Mouse (Mus musculus) limb, embryonic 14.5 days (tissue): ENCODE results near the gene Sbno2. TPM values are rescaled to one million over a fixed set of nuclear protein-coding genes. Genes with fewer than 3 reads are reported as not detected.

Experiments
- ATAC-seq: fragments of 200-750 bp; cut with Nextera tagmentation; 2 replicates; pipeline ENCODE4 v1.8.0; 2017; ENCODE audit warnings: low read depth, moderate number of reproducible peaks, moderate TSS enrichment; ENCODE audit not compliant: low FRiP score
- DNase-seq: peaks from one replicate; pipeline ENCODE4 v3.0.0-alpha.2; 2015; ENCODE audit warnings: low spot score
- H3K27ac ChIP-seq: fragments of 300-500 bp; sonication (generic); replicated peaks from 2 replicates; pipeline ENCODE4 v1.5.1; 2014; ENCODE audit warnings: low read depth, mild to moderate bottlenecking, low read length, moderate library complexity, mixed read lengths
- H3K27me3 ChIP-seq: fragments of 300-500 bp; sonication (generic); 2 replicates; pipeline ENCODE4 v1.6.1; 2014; ENCODE audit warnings: low read length, mixed read lengths; ENCODE audit not compliant: control insufficient read depth, insufficient read depth
- H3K36me3 ChIP-seq: fragments of 300-500 bp; sonication (generic); 2 replicates; pipeline ENCODE4 v1.6.1; 2014; ENCODE audit warnings: mild to moderate bottlenecking, low read length, moderate library complexity, mixed read lengths; ENCODE audit not compliant: control insufficient read depth, insufficient read depth
- H3K4me1 ChIP-seq: fragments of 300-500 bp; sonication (generic); 2 replicates; pipeline ENCODE4 v1.6.1; 2014; ENCODE audit warnings: antibody characterized with exemption, low read length, mixed read lengths; ENCODE audit not compliant: control insufficient read depth, insufficient read depth
- H3K4me2 ChIP-seq: fragments of 300-500 bp; sonication (generic); replicated peaks from 2 replicates; pipeline ENCODE4 v1.6.1; 2014; ENCODE audit warnings: low read depth, mild to moderate bottlenecking, low read length, moderate library complexity; ENCODE audit not compliant: severe bottlenecking
- H3K4me3 ChIP-seq: fragments of 300-500 bp; sonication (generic); replicated peaks from 2 replicates; pipeline ENCODE4 v1.5.1; 2014; ENCODE audit warnings: low read length
- H3K9ac ChIP-seq: fragments of 300-500 bp; sonication (generic); 2 replicates; pipeline ENCODE4 v1.6.1; 2014; ENCODE audit warnings: mild to moderate bottlenecking, low read depth, low read length, moderate library complexity; ENCODE audit not compliant: severe bottlenecking
- H3K9me3 ChIP-seq: fragments of 300-500 bp; sonication (generic); 2 replicates; pipeline ENCODE4 v1.6.1; 2016; ENCODE audit warnings: low read length; ENCODE audit not compliant: control insufficient read depth
- POLR2A ChIP-seq: fragments of 200-500 bp; IDR thresholded peaks from 2 replicates; pipeline ENCODE4 v1.8.0; 2012; ENCODE audit warnings: inconsistent platforms, mild to moderate bottlenecking, moderate library complexity, borderline replicate concordance; ENCODE audit not compliant: insufficient read depth, insufficient read length; ENCODE audit errors: extremely low read depth
- WGBS: fragments of 180-500 bp; shearing (Covaris S2); extraction: QIAGEN DNeasy Blood & Tissue Kit; methylation state at CpG from one replicate; pipeline ENCODE4 v1.1.7; 2014; 5-methylcytosine and 5-hydroxymethylcytosine counted together
- polyA plus RNA-seq, 2 experiments: library from polyadenylated mRNA; depleted of rRNA in 1 of 2; stranded (reverse) in 1 of 2; unstranded in 1 of 2; fragments of >200 nt; fragmentation: Nextera tagmentation in 1 of 2; extraction: Ambion mirVana in 1 of 2; gene quantifications; 2 replicates each; pipeline versions ENCODE4 v1.2.1 to v1.2.3; 2012 to 2014

The Sbno2 gene
- polyA plus RNA-seq, 2 experiments = 16.8 to 24.9 TPM

GRCm38 (mm10) chr10:80118552-80118951, 13.2 kb upstream of the Sbno2 start:
- H3K27me3 ChIP-seq = no peaks in the 10 kb centered on the region
- peaks cover 22% of the 10 kb centered on the region for H3K4me1 ChIP-seq
- 79% methylated on average over 6 of the region's 6 CpGs for WGBS
- H3K9me3 ChIP-seq = no peaks in the 10 kb centered on the region
- H3K36me3 ChIP-seq = peaks cover 38% of the 10 kb centered on the region
- H3K4me3 ChIP-seq = peak overlapping the region; percentile 90
- H3K9ac ChIP-seq = peak overlapping the region; percentile 78; the same call in 1 of the 2 replicates
- TF ChIP-seq POLR2A = no peak
- no peak overlapping the region for H3K27ac ChIP-seq
- peak overlapping the region; percentile 95 for H3K4me2 ChIP-seq
- DNase-seq = no peak
- ATAC-seq = no peak

GRCm38 (mm10) chr10:80117736-80118135, 12.4 kb upstream of the Sbno2 start:
- Histone ChIP-seq H3K9ac (peak overlapping the region; percentile 78), H3K27ac (no peak overlapping the region), H3K27me3 (no peaks in the 10 kb centered on the region), H3K9me3 (no peaks in the 10 kb centered on the region), H3K4me3 (peak overlapping the region; percentile 90), H3K4me1 (peaks cover 22% of the 10 kb centered on the region), H3K4me2 (peak overlapping the region; percentile 95), H3K36me3 (peaks cover 38% of the 10 kb centered on the region)
- ATAC-seq = no peak
- no peak for DNase-seq
- WGBS = 40% methylated on average over 1 of the region's 1 CpGs
- no peak for TF ChIP-seq POLR2A

- 4% methylated on average over 30 of the region's 30 CpGs for WGBS
- peak overlapping the region; percentile 95 for H3K4me2 ChIP-seq
- TF ChIP-seq POLR2A = no peak
- ATAC-seq (no peak), DNase-seq (no peak)
- no peaks in the 10 kb centered on the region for H3K9me3 ChIP-seq
- peak overlapping the region; percentile 78 for H3K9ac ChIP-seq
- peaks cover 22% of the 10 kb centered on the region for H3K4me1 ChIP-seq
- H3K4me3 ChIP-seq = peak overlapping the region; percentile 90
- H3K36me3 ChIP-seq = peaks cover 36% of the 10 kb centered on the region
- H3K27me3 ChIP-seq = no peaks in the 10 kb centered on the region
- 0 out of 2 replicates have a peak overlapping the region, but pooled peaks have one; percentile 55 for H3K27ac ChIP-seq
These were observed 11.7 kb upstream of the Sbno2 start for GRCm38 (mm10) chr10:80116927-80117691.

- H3K27ac ChIP-seq = peak overlapping the region; percentile 55
These were observed 11.2 kb upstream of the Sbno2 start for GRCm38 (mm10) chr10:80116563-80116926.

GRCm38 (mm10) chr10:80115944-80116335, 10.6 kb upstream of the Sbno2 start:
- ATAC-seq (no peak), DNase-seq (no peak)
- no peak for TF ChIP-seq POLR2A
- WGBS = 0% methylated on average over 56 of the region's 63 CpGs
- Histone ChIP-seq H3K9ac (peak overlapping the region; percentile 78), H3K36me3 (peaks cover 26% of the 10 kb centered on the region), H3K9me3 (no peaks in the 10 kb centered on the region), H3K27me3 (no peaks in the 10 kb centered on the region), H3K4me3 (peak overlapping the region; percentile 90), H3K4me1 (peaks cover 22% of the 10 kb centered on the region), H3K4me2 (peak overlapping the region; percentile 95), H3K27ac (peak overlapping the region; percentile 55)

More at GRCm38 (mm10) chr10:80116563-80116926, 11.2 kb upstream of the Sbno2 start:
- under 1% methylated on average over 26 of the region's 27 CpGs for WGBS
- peaks cover 30% of the 10 kb centered on the region for H3K36me3 ChIP-seq
- H3K9me3 ChIP-seq = no peaks in the 10 kb centered on the region
- no peak for ATAC-seq
- H3K4me3 ChIP-seq = peak overlapping the region; percentile 90
- H3K4me1 ChIP-seq = peaks cover 22% of the 10 kb centered on the region
- DNase-seq = no peak
- H3K27me3 ChIP-seq = no peaks in the 10 kb centered on the region
- peak overlapping the region; percentile 78 for H3K9ac ChIP-seq
- H3K4me2 ChIP-seq = peak overlapping the region; percentile 95
- TF ChIP-seq POLR2A = no peak
